Mouse (Mus musculus) heart, postnatal 25 days (tissue): ENCODE results near the gene Pax5. TPM values are rescaled to one million over a fixed set of nuclear protein-coding genes. Genes with fewer than 3 reads are reported as not detected.

Source experiments
- DNase-seq: peaks from one replicate; pipeline ENCODE4 v3.0.0; 2022; ENCODE audit warnings: low spot score
- intact Hi-C: fragments of 180-260 bp; cut with DNase I; formaldehyde crosslinking; loops from one replicate; pipeline ENCODE4 v1.15.1; 2025
- total RNA-seq, 2 experiments: library from RNA; stranded (reverse); gene quantifications; 2 replicates each; pipeline ENCODE4 v1.2.3; 2021

The Pax5 gene
- total RNA-seq, 2 experiments from 2014 or later, result 0.65 to 1.1 TPM

- intact Hi-C loops, result no loop called here
Observed at GRCm38 (mm10) chr4:44557815-44558563, 152.3 kb downstream of the Pax5 start.

GRCm38 (mm10) chr4:44556586-44557281 is 153.6 kb downstream of the Pax5 start:
- no peak for DNase-seq
- intact Hi-C loops, result no loop called here

More at GRCm38 (mm10) chr4:44557815-44558563, 152.3 kb downstream of the Pax5 start:
- DNase-seq, result no peak

GRCm38 (mm10) chr4:44555576-44555975 is 154.7 kb downstream of the Pax5 start:
- intact Hi-C loops, result no loop called here
- DNase-seq, result no peak

- no peak for DNase-seq
- intact Hi-C loops, result no loop called here
Observed at GRCm38 (mm10) chr4:44551470-44551869, 158.8 kb downstream of the Pax5 start.

- DNase-seq, result no peak
- intact Hi-C loops, result no loop called here
Observed at GRCm38 (mm10) chr4:44549029-44549428, 161.3 kb downstream of the Pax5 start.

GRCm38 (mm10) chr4:44545669-44546068 is 164.6 kb downstream of the Pax5 start:
- intact Hi-C loops, result no loop called here
- DNase-seq, result no peak

GRCm38 (mm10) chr4:44544495-44544894 is 165.8 kb downstream of the Pax5 start:
- no peak for DNase-seq
- intact Hi-C loops, result no loop called here

- DNase-seq, result no peak
Observed at GRCm38 (mm10) chr4:44543880-44544279, 166.4 kb downstream of the Pax5 start.

GRCm38 (mm10) chr4:44542101-44542500 is 168.2 kb downstream of the Pax5 start:
- DNase-seq, result no peak
- intact Hi-C loops, result no loop called here

More at GRCm38 (mm10) chr4:44543880-44544279, 166.4 kb downstream of the Pax5 start:
- intact Hi-C loops, result no loop called here

- intact Hi-C loops, result no loop called here
Observed at GRCm38 (mm10) chr4:44538488-44538887, 171.8 kb downstream of the Pax5 start.

GRCm38 (mm10) chr4:44536794-44537193 is 173.5 kb downstream of the Pax5 start:
- DNase-seq, result no peak
- intact Hi-C loops, result no loop called here

More at GRCm38 (mm10) chr4:44538488-44538887, 171.8 kb downstream of the Pax5 start:
- DNase-seq, result no peak

GRCm38 (mm10) chr4:44535646-44536045 is 174.6 kb downstream of the Pax5 start:
- DNase-seq, result no peak
- intact Hi-C loops, result no loop called here

GRCm38 (mm10) chr4:44533286-44533685 is 177.0 kb downstream of the Pax5 start:
- DNase-seq, result no peak
- intact Hi-C loops, result no loop called here

GRCm38 (mm10) chr4:44532731-44533130 is 177.6 kb downstream of the Pax5 start:
- intact Hi-C loops, result no loop called here
- DNase-seq, result no peak

GRCm38 (mm10) chr4:44525336-44525735 is 185.0 kb downstream of the Pax5 start:
- intact Hi-C loops, result no loop called here

GRCm38 (mm10) chr4:44518923-44519322 is 191.4 kb downstream of the Pax5 start:
- intact Hi-C loops, result no loop called here
- no peak for DNase-seq

More at GRCm38 (mm10) chr4:44525336-44525735, 185.0 kb downstream of the Pax5 start:
- no peak for DNase-seq

- no peak for DNase-seq
- intact Hi-C loops, result no loop called here
Observed at GRCm38 (mm10) chr4:44513981-44514380, 196.3 kb downstream of the Pax5 start.

- intact Hi-C loops, result no loop called here
- DNase-seq, result no peak
Observed at GRCm38 (mm10) chr4:44511682-44512081, 198.6 kb downstream of the Pax5 start.

GRCm38 (mm10) chr4:44508386-44509226 is 201.7 kb downstream of the Pax5 start:
- DNase-seq, result no peak
- intact Hi-C loops, result no loop called here

GRCm38 (mm10) chr4:44507861-44508260 is 202.4 kb downstream of the Pax5 start:
- intact Hi-C loops, result no loop called here
- DNase-seq, result no peak
